Mouse (Mus musculus): ENCODE data around the gene Fcrl6.

Gene Fcrl6

GRCm38 (mm10) chr1:172614654-172615053, 12.3 kb upstream of the Fcrl6 start:
- no peak for DNase-seq (ENCODE audit: low spot score in 2 of 2)

- no peak for DNase-seq (ENCODE audit: low spot score in 2 of 2)
These were observed 10.4 kb upstream of the Fcrl6 start for GRCm38 (mm10) chr1:172612745-172613144.

GRCm38 (mm10) chr1:172611304-172611703, 9.0 kb upstream of the Fcrl6 start:
- no peak for DNase-seq (ENCODE audit: low spot score in 2 of 2)

- DNase-seq (ENCODE audit: low spot score in 2 of 2): no peak
These were observed 7.9 kb downstream of the Fcrl6 start for GRCm38 (mm10) chr1:172594495-172594894.

- no peak for DNase-seq (ENCODE audit: low spot score in 2 of 2)
These were observed 8.4 kb downstream of the Fcrl6 start for GRCm38 (mm10) chr1:172593956-172594355.

GRCm38 (mm10) chr1:172593321-172593720, 9.0 kb downstream of the Fcrl6 start:
- no peak for DNase-seq (ENCODE audit: low spot score in 2 of 2)

GRCm38 (mm10) chr1:172590385-172590784, 12.0 kb downstream of the Fcrl6 start, which contains the start of gene Slamf8:
Gene Slamf8 (minus strand): TSS chr1:172590568.
- no peak for DNase-seq (ENCODE audit: low spot score in 2 of 2)

- no peak for DNase-seq (ENCODE audit: low spot score in 2 of 2)
These were observed 16.5 kb downstream of the Fcrl6 start for GRCm38 (mm10) chr1:172585612-172586567.

GRCm38 (mm10) chr1:172585026-172585425, 17.3 kb downstream of the Fcrl6 start:
- DNase-seq (ENCODE audit: low spot score in 2 of 2): no peak

- DNase-seq (ENCODE audit: low spot score in 2 of 2): no peak
These were observed 18.1 kb downstream of the Fcrl6 start for GRCm38 (mm10) chr1:172584271-172584670.

- no peak for DNase-seq (ENCODE audit: low spot score in 2 of 2)
These were observed 19.9 kb downstream of the Fcrl6 start for GRCm38 (mm10) chr1:172582436-172582835.

GRCm38 (mm10) chr1:172580116-172580515, 22.2 kb downstream of the Fcrl6 start:
- no peak for DNase-seq (ENCODE audit: low spot score in 2 of 2)

GRCm38 (mm10) chr1:172567758-172568157, 34.6 kb downstream of the Fcrl6 start:
- DNase-seq (ENCODE audit: low spot score in 2 of 2): no peak

GRCm38 (mm10) chr1:172566131-172566530, 36.2 kb downstream of the Fcrl6 start:
- no peak for DNase-seq (ENCODE audit: low spot score in 2 of 2)

- DNase-seq (ENCODE audit: low spot score in 2 of 2): no peak
These were observed 38.9 kb downstream of the Fcrl6 start for GRCm38 (mm10) chr1:172563465-172563828.

GRCm38 (mm10) chr1:172562641-172563464, 39.5 kb downstream of the Fcrl6 start:
- DNase-seq (ENCODE audit: low spot score in 2 of 2): peak; percentile 67 to 89

- DNase-seq (ENCODE audit: low spot score in 2 of 2): no peak
These were observed 46.7 kb downstream of the Fcrl6 start, which contains the start of gene Vsig8 for GRCm38 (mm10) chr1:172555638-172556037. Gene Vsig8 (plus strand): TSS chr1:172555938.

GRCm38 (mm10) chr1:172552623-172553022, 49.7 kb downstream of the Fcrl6 start:
- no peak for DNase-seq (ENCODE audit: low spot score in 2 of 2)

GRCm38 (mm10) chr1:172551009-172551408, 51.3 kb downstream of the Fcrl6 start:
- DNase-seq (ENCODE audit: low spot score in 2 of 2): no peak

- peak in 1 of 2 experiments; percentile 59 for DNase-seq (ENCODE audit: low spot score in 2 of 2)
These were observed 51.8 kb downstream of the Fcrl6 start for GRCm38 (mm10) chr1:172550551-172550951.

GRCm38 (mm10) chr1:172549717-172550116, 52.6 kb downstream of the Fcrl6 start:
- DNase-seq (ENCODE audit: low spot score in 2 of 2): no peak

- no peak for DNase-seq (ENCODE audit: low spot score in 2 of 2)
These were observed 53.0 kb downstream of the Fcrl6 start for GRCm38 (mm10) chr1:172549314-172549713.

Data from urinary bladder, adult 18-20 months (tissue).